Mouse (Mus musculus) regulatory T cell (primary cell): ENCODE data around the gene Ano6.

Experiments used
- in situ Hi-C: fragments of 300-600 bp; cut with MboI, MseI; formaldehyde crosslinking; loops from one replicate; pipeline ENCODE4 v1.15.1; 2025; ENCODE audit warnings: high pct_unique_total_duplicates

Gene Ano6

DNA sequence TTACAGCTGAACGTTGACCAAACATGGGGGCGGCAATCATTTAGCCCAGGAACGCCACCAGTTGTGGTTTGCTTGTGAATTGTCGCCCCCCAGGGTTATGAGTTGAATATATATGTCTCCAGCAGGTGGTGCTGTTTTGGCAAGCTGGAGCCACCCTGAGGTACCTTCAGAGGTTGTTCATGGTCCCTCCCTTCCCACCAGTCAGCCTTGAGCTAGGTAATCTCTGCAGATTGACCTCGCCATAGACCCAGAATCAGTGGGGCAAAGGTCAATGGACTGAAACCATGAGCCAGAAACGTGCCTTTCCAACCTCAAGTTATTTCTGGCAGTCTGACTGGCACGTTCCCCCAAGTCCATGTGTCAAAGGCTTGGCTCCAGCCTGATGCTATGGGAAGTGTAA is 22.8 kb upstream of the Ano6 start:
- in situ Hi-C loops: loop anchor here (10.0 kb wide), 1 partner anchor 177 kb away; no protein-coding TSS in a partner anchor

DNA sequence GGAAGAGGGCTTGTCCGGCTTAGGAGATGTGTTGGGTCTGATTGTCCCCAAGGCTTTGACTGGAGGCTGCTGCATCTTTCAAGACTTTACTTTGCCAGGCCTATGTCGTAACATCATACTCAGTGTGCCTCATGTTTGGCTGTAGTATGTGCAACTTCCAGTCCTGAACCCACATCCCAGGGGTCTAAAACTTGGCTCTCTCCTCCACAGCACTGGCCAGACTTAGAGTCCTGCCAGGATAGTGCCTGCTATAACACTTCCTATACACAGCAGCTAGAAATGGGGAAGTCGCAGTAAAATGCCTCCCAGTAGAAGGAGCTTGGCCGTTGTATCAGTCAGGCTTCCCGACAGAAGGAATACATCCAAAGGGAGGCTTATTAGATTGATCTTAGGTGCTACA is 21.9 kb upstream of the Ano6 start:
- in situ Hi-C loops: loop anchor here (10.0 kb wide), 1 partner anchor 176 kb away; no protein-coding TSS in a partner anchor

DNA sequence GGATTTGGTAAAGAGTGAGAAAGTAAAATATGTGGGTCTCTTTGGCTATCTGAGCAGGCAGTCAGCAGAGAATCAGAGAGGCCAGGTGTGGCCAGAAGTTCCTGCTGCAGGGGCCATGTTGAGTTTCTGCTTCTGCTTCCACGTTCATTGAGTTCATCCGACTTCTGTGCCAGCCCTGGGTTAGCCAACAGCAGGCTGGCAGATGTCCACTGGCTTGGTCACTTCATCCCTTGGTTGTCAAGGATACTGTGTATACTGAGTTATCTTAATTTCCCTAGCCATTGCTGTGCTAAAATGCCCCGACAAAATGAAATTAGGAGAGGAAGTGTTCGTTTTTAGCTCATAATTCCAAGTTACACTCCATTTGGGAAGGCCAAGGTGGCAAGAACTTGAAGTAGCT is 21.1 kb upstream of the Ano6 start:
- in situ Hi-C loops: loop anchor here (10.0 kb wide), 1 partner anchor 175 kb away; no protein-coding TSS in a partner anchor

DNA sequence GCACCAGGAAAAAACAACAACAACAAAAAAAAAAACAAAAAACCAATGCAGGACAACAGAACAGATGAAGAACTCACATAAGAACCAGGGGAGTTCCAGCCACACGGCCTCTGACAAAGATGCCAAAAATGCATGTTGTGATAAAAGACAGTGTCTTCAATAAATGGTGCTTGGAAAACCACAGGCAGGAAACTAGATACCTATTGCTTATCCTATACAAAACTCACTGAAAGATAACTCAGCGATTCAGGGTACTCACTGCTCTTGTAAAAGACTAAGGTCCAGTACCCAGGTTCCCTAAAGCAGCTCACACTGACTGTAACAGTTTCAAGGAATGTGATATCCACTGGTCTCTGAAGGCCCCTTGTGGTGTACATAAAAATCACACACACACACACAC is 20.3 kb upstream of the Ano6 start:
- in situ Hi-C loops: no loop called here

DNA sequence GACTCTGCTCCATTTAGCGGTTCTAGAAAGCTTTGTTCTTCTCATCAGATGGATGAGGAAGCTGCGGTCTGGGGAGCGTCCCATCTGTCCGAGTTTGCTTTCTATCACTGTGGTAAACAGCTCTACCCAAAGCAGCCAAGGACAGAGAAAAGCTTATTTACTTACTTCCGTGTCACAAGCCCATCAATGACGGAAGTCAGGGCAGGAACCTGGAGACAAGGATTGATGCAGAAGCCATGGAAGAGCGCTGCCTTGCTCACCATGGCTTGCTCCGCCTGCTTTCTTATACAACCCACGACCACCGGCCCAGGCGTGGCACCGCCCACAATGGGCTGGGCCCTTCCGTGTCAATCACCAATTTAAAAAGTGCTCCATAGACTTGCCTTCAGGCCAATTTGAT is 18.3 kb upstream of the Ano6 start:
- in situ Hi-C loops: no loop called here

DNA sequence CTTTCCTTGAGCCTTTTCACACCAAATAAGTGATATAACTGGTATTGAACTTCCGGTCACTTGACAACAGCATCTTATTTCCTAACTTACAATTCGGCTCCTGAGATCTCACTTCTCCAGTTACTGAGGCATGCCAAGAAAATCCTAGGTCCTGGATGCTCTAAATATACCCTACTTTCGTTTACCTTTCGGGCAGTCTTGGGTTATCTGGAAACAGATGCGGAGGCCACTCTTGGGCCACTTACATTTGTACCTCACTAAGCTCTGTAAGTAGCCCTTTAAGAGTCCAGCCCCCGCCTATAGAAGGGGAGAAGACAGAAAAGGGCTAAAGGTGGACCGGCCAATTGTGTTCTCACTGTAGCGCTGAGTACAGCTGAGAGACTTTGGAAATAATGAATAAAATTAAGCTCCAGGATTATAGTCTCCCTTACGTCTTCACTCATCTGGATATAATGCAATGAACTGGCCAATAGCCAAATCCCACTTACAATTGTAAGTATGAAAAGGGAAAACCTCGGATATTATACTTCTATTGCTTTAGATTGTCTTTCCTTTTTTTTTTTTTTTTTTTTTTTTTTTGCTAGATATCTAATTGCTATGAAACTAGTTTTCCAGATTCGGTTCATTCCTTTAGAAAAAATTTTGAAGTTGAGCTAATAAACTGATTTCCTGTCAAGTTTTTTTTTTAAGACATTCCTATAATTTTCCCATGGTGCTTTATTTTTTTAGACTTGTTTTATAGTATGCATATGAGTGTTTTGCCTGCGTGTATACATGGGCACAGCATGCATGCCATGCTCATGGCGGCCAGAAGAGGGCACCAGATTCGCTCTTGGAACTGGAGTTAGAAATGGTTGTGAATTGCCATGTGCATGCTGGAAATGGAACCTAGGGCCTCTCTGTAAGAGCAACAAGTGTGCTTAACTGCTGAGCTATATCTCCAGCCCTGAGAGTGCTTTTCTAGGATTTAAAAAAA is 17.5 kb upstream of the Ano6 start:
- in situ Hi-C loops: no loop called here

DNA sequence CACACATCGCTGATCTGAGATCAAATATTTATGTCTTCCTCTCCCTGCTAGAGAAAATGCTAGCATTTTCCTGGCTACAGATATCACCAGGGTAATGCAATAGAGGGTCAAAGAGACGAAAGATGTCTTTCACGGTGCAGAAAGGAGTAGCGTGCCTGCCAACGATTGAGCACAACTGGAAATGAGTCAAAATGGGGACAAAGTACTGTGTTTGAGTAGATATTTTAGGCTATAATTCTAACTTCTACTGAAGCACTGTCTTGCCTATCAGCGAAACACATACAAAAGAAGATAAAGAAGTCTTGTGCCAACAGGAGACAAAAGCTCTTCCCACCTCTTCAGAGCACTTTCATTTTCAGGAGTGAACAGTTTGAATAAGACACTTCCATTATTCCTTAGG is 16.4 kb upstream of the Ano6 start:
- in situ Hi-C loops: no loop called here

DNA sequence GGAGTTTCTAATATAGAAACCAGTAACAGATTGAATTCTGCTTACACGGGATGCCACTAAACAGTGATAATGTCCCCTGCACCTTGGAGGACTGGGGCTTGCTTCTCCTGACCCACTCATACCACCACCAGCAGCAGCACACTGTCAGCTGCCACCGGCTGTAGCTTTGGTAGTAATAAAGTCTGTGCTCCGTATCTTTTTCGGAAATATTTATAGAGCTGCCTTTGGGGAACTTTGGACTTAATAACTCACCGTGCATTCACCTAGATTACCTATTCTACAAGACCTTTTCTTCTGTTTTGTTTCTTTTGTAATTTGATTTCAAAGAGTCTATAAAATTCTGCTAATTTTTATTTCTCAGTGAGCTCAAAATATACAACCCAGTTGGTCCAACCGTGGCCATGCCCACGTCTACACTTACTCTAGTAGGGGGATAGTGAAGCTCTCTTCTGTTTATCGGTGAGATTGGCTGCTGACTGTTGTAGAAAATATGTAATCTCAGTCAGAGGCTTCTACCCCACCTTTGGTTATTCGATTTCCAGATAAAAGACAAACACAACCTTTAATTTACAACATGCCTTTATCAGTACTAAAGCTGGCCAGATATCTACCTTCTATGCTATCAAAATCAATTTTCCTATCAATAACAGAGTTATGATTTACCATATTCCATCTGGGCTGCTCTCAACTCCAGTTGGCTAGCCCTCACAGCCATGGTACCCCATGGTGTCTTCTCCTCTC is 15.8 kb upstream of the Ano6 start:
- in situ Hi-C loops: loop anchor here (25.0 kb wide), 1 partner anchor 512 kb away; the partner anchor contains the start of gene Arid2

DNA sequence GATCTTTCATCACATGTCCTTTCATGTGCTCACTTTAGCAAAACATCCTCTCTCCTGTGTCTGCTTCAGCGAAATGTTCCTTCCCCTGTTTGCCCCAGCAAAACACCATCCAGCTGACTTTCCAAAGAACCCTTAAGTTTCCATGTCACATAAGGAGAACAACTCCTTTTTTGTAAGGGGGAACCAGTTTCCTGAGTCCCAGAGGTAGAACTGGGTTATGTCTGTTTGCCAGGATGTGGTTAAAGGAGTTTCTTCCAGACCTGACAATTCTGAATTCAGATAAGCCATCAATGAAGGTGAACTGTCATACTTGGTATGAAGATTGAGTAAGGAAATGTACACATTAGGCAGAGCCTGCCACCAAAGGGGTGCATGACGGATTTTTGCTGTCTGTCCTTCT is 12.9 kb upstream of the Ano6 start:
- in situ Hi-C loops: loop anchor here (25.0 kb wide), 1 partner anchor 510 kb away; the partner anchor contains the start of gene Arid2

DNA sequence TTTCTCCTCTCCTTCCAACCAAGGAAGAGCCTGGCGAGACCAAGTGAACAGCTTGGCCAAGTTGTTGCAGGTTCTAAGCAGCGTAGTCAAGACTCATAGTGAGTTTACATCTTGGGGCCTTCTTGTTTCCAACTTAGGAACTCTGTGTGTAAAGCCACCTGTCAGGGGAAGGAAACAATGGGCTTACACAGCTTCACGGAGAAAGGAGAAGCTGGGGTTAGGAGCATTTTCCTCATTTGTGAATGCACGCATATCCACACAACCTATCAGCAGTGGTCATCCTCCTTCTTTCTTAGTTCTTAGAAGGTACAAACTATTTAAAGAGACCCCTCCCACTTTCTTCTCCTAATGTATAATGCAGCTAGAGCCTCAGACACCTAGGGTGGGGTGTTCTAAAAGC is 11.9 kb upstream of the Ano6 start:
- in situ Hi-C loops: loop anchor here (25.0 kb wide), 1 partner anchor 509 kb away; the partner anchor contains the start of gene Arid2

DNA sequence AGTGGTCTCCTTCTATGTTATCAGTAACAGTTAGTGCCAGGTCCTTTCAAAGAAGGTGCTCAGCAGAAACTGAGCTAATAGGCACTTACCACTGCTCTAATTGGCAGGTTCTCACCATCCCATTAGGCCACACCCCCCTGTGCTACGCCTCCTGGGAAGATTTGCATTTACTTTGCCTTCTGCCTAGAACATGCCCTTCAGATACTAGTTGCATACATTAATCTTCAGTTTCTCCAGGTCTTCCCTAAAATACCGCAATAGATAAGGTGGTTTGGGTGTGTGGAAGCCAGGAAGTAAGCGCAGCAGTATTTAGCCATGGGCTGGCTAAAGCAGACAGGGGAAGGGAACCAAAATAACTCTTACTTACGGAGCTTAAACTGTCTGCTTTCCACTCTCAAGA is 4.0 kb upstream of the Ano6 start:
- in situ Hi-C loops: loop anchor here (25.0 kb wide), 1 partner anchor 501 kb away; the partner anchor contains the start of gene Arid2

DNA sequence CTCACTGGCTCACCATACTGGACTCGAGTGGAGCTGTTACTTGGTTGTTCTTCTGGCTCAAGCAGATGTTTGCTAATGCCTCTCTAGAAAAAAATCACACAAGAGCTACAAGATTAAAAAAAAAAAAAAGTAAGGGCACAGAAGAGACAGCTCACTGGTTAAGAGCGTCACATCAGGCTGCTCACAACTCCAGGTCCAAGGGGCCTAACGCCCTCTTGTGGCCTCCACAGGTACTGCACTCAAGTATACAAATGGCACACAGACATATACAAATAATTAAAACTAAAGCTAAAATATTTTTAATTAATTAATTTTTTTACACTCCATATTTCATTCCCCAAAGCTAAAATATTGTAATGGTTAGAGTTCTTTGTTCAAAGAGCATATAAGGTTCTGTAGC is 3.1 kb upstream of the Ano6 start:
- in situ Hi-C loops: loop anchor here (25.0 kb wide), 1 partner anchor 500 kb away; the partner anchor contains the start of gene Arid2

DNA sequence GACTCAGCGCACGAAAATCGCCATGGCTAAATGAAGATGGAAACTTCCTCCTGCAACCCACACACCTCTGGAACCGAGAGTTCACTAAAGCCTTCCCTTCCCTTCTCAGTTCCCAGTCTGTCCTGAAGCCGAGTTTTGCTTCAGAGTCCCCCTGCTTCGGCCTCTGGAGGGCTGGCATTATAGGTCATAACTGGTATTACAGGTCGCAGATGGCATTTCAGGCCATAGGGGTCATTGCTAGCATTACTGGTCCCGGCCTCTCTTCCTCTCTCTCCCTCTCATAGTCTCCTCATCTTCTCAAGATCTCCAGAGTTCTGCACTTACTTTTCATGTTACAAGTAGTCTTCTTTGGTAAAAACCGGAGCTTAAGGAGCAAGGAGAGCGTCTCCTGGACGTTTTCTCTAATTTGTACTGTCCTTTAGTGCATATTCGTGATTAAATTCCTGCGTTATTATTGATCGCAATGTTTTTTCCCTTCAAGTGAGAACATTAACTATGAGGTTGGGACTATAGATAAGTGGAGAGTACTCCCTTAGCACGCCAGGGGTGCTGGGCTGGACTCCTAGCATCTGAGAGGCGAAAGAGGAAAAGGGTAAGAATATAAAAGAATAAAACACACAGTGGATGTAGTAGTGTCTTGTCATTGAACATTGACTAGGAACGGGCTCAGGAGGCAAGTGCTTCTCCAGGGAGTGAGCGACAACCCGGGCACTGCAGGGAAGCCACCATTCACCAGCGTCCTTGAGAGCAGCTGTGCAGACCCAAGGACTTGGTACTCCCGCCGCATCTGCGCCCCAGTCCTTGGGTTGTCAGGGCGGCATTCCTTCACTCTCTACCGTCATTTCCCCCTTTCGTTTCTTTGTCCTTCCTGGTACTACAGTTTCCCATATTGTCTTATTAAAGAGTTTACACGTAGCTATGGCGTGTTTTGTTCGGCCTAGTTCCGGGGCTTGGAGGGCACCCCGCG is 798 bp upstream of the Ano6 start:
- in situ Hi-C loops: loop anchor here (25.0 kb wide), 1 partner anchor 497 kb away; the partner anchor contains the start of gene Arid2

DNA sequence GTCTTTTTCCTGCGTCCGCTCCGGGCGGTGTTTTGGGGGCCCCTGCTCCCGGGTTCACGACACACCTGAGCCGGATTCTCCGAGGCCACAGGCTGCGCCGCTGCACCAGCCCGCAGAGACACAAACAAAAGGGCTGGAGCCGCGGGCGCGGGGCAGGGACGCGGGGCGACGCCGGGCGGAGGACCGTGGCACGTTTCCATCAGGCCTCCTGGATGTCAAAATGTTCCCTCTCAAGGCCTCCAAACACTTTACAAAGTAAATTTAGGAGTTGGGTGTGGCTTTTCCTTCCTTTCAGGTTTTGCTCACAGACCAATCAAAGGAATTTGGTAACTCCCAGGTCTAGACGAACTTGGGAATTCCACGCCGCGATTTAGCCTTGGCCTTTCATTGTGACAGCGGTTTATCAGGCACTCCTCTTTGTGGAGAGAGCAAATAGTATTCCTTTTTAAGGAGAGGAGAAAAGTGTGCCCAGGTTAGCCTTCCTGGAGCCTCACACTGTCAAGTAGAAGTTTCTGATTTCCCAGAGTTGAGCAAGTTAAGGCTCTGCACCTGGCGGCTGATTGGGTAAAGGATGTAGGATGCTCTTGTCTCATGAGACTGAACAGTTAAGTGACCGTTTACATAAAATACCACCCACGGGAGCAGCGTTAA is 623 bp downstream of the Ano6 start:
- in situ Hi-C loops: loop anchor here (25.0 kb wide), 1 partner anchor 496 kb away; the partner anchor contains the start of gene Arid2

DNA sequence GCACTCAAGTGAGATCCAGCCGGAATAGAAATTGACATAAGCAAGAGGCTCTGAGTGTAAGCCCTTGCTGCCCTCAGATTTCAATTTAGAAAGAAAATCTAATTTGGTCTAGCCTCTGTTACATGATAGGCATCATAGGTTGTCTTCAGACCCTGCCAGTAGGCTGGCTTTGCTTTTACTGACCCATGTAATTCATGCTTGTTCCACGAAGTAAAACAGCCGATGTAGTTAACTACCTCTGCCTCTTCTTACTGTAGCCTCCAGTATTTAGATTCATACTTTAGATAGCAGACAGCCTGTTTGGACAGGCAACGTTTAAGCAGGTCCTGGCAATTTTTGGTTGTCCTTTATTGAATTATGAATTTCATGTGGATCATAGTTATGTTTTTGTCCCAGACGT is 1.2 kb downstream of the Ano6 start:
- in situ Hi-C loops: loop anchor here (25.0 kb wide), 1 partner anchor 495 kb away; the partner anchor contains the start of gene Arid2

DNA sequence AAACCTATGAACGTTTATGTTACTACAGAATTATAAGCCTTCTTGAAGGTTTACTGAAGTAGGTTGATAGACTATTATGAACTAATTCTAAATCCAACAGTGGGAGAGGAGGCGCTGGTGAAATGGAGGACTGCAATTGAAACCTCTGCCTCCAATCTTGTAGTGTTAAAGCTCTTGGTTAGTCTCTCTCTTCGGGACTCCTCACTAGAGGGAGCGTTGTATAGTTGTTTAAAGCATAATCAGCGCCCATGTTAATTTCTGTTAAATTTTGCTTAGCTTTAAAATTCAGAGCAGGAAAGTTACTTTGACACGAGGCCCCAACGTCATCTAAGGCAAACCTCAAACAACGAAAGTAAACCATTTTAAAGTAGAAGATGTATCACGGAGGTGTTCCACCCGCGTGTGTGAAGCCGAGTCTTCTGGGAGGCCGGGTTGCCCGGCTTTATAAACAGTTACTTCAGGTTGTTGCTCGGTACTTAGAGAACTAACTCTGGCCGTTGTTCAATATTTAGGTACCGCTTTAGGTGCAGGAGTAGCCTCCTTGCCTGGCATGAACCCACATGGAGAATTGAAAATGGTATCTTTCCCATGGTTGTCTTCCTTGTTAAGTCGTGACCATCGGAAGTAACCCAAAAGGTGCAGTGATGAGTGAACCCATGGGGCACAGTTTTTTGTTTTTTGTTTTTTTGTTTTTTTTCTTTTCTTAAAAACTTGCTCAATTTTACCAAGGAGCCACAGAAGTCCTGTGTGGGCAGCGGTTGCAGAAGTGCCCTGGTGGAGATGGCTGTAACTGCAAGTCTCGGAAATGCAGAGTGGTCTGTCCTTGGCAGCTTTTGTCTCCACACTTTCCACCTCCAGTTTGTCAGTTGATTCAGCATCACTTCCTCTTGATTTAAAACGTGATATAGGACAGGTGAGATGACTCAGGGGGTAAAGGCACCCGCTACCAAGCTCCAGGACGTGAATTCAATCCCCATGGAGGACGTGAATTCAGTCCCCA is 1.9 kb downstream of the Ano6 start:
- in situ Hi-C loops: loop anchor here (25.0 kb wide), 1 partner anchor 495 kb away; the partner anchor contains the start of gene Arid2

DNA sequence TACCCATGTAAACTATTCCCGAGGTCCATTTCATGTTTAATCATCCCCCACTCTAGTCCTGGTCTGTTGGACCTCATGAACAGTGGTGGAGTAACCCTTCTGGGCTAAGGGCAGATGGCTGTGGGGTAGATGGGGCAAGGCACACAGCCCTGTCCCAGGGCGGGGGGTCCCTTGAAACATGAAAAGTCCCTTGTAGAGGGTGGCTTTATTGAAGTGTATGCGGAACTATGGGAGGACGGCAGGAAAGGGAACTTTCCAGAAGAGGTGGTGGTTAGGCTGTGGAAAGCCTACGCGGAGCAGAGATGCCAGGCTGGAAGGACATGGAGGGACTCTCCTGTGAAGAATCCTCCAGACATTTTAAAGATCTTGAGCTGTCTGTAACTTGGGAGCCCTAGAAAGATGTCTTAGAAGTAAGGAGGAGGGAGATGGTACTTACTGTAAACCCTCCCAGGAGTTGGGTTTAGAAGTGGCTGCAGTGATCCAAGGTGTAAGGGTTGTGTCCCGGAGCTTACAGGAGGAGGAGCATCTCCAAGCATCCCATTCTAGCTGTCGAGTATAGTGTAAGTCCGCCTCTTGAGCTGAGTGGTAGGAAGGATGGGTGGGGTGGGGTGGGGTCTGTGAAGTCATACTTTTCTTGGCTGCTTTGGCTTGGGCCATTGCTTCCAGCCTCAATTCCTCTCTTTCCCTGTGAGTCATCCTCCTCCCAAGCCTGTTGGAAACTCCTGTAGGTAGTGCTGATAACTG is 3.3 kb downstream of the Ano6 start:
- in situ Hi-C loops: loop anchor here (25.0 kb wide), 1 partner anchor 493 kb away; the partner anchor contains the start of gene Arid2
